Mouse (Mus musculus): ENCODE results near the gene Pianp. TPM values are rescaled to one million over a fixed set of nuclear protein-coding genes. Genes with fewer than 3 reads are reported as not detected.

Pianp gene
- 12.9 TPM for polyA plus RNA-seq (2021)

DNA sequence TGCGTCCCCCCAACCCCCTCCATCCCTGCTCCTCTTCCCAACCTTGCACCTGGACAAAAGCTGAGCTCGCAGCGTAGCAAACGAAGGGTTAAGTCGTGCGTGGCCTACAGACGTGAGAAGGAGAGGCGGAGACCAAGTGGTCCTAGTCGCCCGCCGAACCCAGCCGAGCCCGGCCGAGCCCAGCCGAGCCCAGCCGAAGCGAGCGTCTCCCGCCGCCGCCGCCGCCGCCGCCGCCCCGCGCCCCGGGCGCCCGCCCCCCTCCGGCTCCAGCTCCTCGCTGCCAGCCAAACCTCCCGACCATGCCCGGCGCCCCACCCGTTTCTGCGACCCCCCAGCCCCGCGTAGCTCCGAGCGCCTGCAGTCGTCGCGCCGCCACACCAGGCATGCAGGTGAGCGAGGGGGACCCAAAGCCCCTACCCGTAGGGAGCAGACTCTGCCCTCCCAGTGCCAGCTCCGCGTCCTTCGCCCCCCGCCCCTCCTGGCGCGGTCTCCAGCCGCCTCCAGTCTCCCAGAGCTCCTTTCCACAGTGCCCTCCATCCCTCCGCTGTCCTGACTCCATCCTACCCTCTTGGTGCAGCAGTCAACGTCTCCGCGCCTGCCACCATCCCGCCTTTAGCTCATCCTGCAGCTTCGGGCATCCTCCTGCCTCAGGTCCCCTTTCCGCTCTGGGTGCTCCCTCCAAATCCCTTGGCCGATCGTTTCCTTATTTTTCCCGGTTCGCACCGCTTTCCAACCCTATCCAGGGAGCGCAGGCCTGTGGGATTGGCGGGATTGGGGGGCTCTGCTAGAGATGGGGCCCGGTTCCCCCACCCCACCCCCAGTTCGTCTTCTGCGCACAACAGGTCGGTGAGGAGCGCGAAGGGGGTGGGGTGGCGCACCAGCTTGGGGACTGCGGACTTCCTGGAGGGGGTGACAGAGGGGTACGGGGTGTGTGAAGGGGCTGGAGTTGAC lies at the start of gene Pianp:
Gene Pianp (plus strand): TSS at position 144 of the 951 bp plus-strand sequence.
- no peak for ATAC-seq
- no peaks in the 10 kb centered on the region for H3K27me3 ChIP-seq
- in situ Hi-C loops (cut with MboI; ENCODE audit: low pct_unique_long_range_greater_than_20kb), result no loop called here
- no peak for TF ChIP-seq CTCF (IDR thresholded peaks at IDR 0.05)
- POLR2A ChIA-PET, result interaction anchor here (0.6 to 1.1 kb wide), 4 partner anchors 9 to 137 kb away, joined by 3 to 4 read pairs (median 3); no protein-coding TSS in a partner anchor
- DNase-seq (ENCODE audit: low read depth, low spot score), result no peak
- CTCF ChIA-PET, result interaction anchor here (0.8 to 2.0 kb wide), 3 partner anchors 9 to 24 kb away, joined by 3 to 7 read pairs (median 3); no protein-coding TSS in a partner anchor

DNA sequence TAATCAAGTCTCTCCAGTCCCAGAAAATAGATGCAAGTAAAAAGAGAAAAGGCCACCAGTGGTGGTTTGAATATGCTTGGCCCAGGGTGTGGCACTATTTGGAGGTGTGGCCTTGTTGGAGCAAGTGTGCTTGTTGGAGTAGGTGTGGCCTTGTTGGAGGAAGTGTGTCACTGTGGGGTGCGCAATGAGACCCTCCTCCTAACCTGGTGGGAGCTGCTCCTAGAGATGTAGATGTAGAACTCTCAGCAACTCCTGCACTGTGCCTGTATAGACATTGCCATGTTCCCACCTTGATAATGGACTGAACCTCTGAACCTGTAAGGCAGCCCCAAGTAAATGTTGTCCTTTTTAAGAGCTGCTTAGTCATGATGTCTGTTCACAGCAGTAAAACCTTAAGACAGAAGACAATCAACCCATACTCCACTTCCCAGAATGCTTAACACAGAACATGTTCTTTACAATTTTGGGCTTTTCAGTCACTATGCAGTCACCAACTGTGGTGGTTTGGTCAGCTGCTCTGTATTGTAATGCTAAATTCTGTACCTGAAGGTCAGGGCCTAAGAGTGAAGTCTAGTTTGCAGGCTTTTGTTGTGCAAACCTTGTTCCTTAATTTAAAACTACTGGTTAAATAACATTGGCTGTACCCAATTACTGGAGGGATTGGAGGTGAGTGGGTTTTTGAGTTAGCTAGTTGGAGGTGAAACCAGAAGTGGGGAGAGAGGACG lies 42.3 kb upstream of the Pianp start:
- ChIA-PET CTCF (interaction anchor here (1.1 to 1.3 kb wide), 2 partner anchors 17 to 23 kb away, joined by 4 to 5 read pairs; partner anchors contain the start of gene Mlf2), POLR2A (no interaction called here)
- ATAC-seq (no peak), DNase-seq (ENCODE audit: low read depth, low spot score) (no peak)
- no peaks in the 10 kb centered on the region for H3K27me3 ChIP-seq
- no peak for TF ChIP-seq CTCF (IDR thresholded peaks at IDR 0.05)
- in situ Hi-C loops (cut with MboI; ENCODE audit: low pct_unique_long_range_greater_than_20kb), result no loop called here

GRCm38 (mm10) chr6:124955212-124955611 lies 41.3 kb upstream of the Pianp start:
- TF ChIP-seq CTCF (IDR thresholded peaks at IDR 0.05), result no peak
- DNase-seq (ENCODE audit: low read depth, low spot score) (no peak), ATAC-seq (no peak)
- ChIA-PET CTCF (interaction anchor here (1.1 to 1.3 kb wide), 2 partner anchors 18 to 24 kb away, joined by 4 to 5 read pairs; partner anchors contain the start of gene Mlf2), POLR2A (no interaction called here)
- no peaks in the 10 kb centered on the region for H3K27me3 ChIP-seq
- in situ Hi-C loops (cut with MboI; ENCODE audit: low pct_unique_long_range_greater_than_20kb), result no loop called here

- DNase-seq (ENCODE audit: low read depth, low spot score) (no peak), ATAC-seq (no peak)
- POLR2A ChIA-PET, result no interaction called here
- H3K27me3 ChIP-seq, result no peaks in the 10 kb centered on the region
- no peak for TF ChIP-seq CTCF (IDR thresholded peaks at IDR 0.05)
- in situ Hi-C loops (cut with MboI; ENCODE audit: low pct_unique_long_range_greater_than_20kb), result no loop called here
- CTCF ChIA-PET, result interaction anchor here (0.8 to 1.3 kb wide), 2 partner anchors 21 to 27 kb away, joined by 3 to 7 read pairs; no protein-coding TSS in a partner anchor
Measured at GRCm38 (mm10) chr6:124958127-124958526, 38.4 kb upstream of the Pianp start.

- in situ Hi-C loops (cut with MboI; ENCODE audit: low pct_unique_long_range_greater_than_20kb), result no loop called here
- CTCF ChIA-PET, result interaction anchor here (1.2 kb wide), 1 partner anchor 56 kb away, joined by 3 read pairs; no protein-coding TSS in a partner anchor
- no peaks in the 10 kb centered on the region for H3K27me3 ChIP-seq
Measured at GRCm38 (mm10) chr6:124959960-124960359, 36.5 kb upstream of the Pianp start.

DNA sequence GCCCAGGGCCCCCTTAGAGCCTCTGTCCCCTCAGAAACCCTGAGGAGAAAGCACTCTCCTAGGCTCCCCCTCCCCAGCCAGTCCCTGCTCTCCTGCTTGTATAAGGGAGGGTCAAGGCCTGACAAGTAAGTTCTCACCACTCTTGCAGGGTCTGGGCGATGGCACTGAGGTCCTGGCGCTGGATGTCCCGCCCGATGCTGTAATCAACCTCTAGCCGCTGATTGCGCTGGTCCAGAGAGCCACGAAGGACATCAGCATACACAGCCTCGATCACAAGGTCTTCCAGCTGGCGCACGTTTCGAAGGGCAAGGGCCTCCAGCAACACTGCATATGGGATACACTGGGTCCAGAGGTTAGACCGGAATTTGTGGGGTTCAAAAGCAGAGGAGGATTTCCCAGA lies 35.5 kb upstream of the Pianp start:
- H3K27me3 ChIP-seq, result no peaks in the 10 kb centered on the region
- TF ChIP-seq CTCF (IDR thresholded peaks at IDR 0.05), result no peak
- no peak for ATAC-seq
- ChIA-PET CTCF (no interaction called here), POLR2A (interaction anchor here (0.6 to 1.4 kb wide), 2 partner anchors 29 to 57 kb away, joined by 4 read pairs; no protein-coding TSS in a partner anchor)
- in situ Hi-C loops (cut with MboI; ENCODE audit: low pct_unique_long_range_greater_than_20kb), result no loop called here
- DNase-seq (ENCODE audit: low read depth, low spot score), result no peak

More at GRCm38 (mm10) chr6:124959960-124960359, 36.5 kb upstream of the Pianp start:
- DNase-seq (ENCODE audit: low read depth, low spot score) (no peak), ATAC-seq (no peak)
- POLR2A ChIA-PET, result interaction anchor here (1.4 kb wide), 1 partner anchor 28 kb away, joined by 4 read pairs; no protein-coding TSS in a partner anchor
- TF ChIP-seq CTCF (IDR thresholded peaks at IDR 0.05), result no peak

- no peak for TF ChIP-seq CTCF (IDR thresholded peaks at IDR 0.05)
- H3K27me3 ChIP-seq, result no peaks in the 10 kb centered on the region
- ChIA-PET CTCF (interaction anchor here (0.6 kb wide), 1 partner anchor 34 kb away, joined by 3 read pairs; the partner anchor contains the start of gene Mlf2), POLR2A (interaction anchor here (1.2 to 1.7 kb wide), 2 partner anchors 37 to 60 kb away, joined by 3 to 6 read pairs; no protein-coding TSS in a partner anchor)
- DNase-seq (ENCODE audit: low read depth, low spot score) (no peak), ATAC-seq (peak; percentile 11)
- in situ Hi-C loops (cut with MboI; ENCODE audit: low pct_unique_long_range_greater_than_20kb), result no loop called here
Measured at GRCm38 (mm10) chr6:124964638-124965037, 31.9 kb upstream of the Pianp start.

- DNase-seq (ENCODE audit: low read depth, low spot score) (peak; percentile 75), ATAC-seq (peak; percentile 76)
- in situ Hi-C loops (cut with MboI; ENCODE audit: low pct_unique_long_range_greater_than_20kb), result no loop called here
- CTCF ChIA-PET, result interaction anchor here (0.6 to 1.5 kb wide), 3 partner anchors 8 to 35 kb away, joined by 3 read pairs; partner anchors contain the start of gene Mlf2
- H3K27me3 ChIP-seq, result no peaks in the 10 kb centered on the region
- no peak for TF ChIP-seq CTCF (IDR thresholded peaks at IDR 0.05)
- POLR2A ChIA-PET, result interaction anchor here (0.7 to 1.7 kb wide), 6 partner anchors 17 to 165 kb away, joined by 3 to 7 read pairs (median 4); partner anchors contain the start of gene Mlf2
Measured at GRCm38 (mm10) chr6:124965088-124965719, 31.3 kb upstream of the Pianp start, which contains the start of gene Cops7a. Gene Cops7a, minus strand, starts transcription at chr6:124965538.

GRCm38 (mm10) chr6:124965747-124966146 lies 30.7 kb upstream of the Pianp start:
- ATAC-seq (no peak), DNase-seq (ENCODE audit: low read depth, low spot score) (no peak)
- in situ Hi-C loops (cut with MboI; ENCODE audit: low pct_unique_long_range_greater_than_20kb), result no loop called here
- no peaks in the 10 kb centered on the region for H3K27me3 ChIP-seq
- ChIA-PET POLR2A (interaction anchor here (0.7 to 1.7 kb wide), 5 partner anchors 17 to 165 kb away, joined by 3 to 7 read pairs (median 6); partner anchors contain the start of gene Mlf2), CTCF (interaction anchor here (0.7 to 1.5 kb wide), 2 partner anchors 8 to 28 kb away, joined by 3 read pairs; no protein-coding TSS in a partner anchor)
- TF ChIP-seq CTCF (IDR thresholded peaks at IDR 0.05), result no peak

All from Patski (cell line).